Mouse (Mus musculus): ENCODE data around the gene Neurl3. TPM values are rescaled to one million over a fixed set of nuclear protein-coding genes. Genes with fewer than 3 reads are reported as not detected.

The Neurl3 gene
- polyA plus RNA-seq, 1 experiment, result 62.7 TPM

- Histone ChIP-seq H3K4me3 (replicated peaks; ENCODE audit: control insufficient read depth, low read depth, low read length) (no peak overlapping the region), H3K4me1 (ENCODE audit: control insufficient read depth, insufficient read depth, low read length) (no peaks in the 10 kb centered on the region), H3K27ac (ENCODE audit: control insufficient read depth, insufficient read depth, low read depth, low read length, poor library complexity) (no peak overlapping the region)
- 71% methylated on average over 6 of the region's 6 CpGs for WGBS
- TF ChIP-seq POLR2A (IDR thresholded peaks at IDR 0.05; ENCODE audit: borderline replicate concordance, control insufficient read depth, low read depth, low read length) (no peak), CTCF (IDR thresholded peaks at IDR 0.05; ENCODE audit: control insufficient read depth, insufficient read depth, low read length) (no peak)
These were observed 27.8 kb downstream of the Neurl3 start for GRCm38 (mm10) chr1:36246688-36247087.

GRCm38 (mm10) chr1:36244828-36245215 is 29.7 kb downstream of the Neurl3 start:
- H3K27ac ChIP-seq (ENCODE audit: control insufficient read depth, insufficient read depth, low read depth, low read length, poor library complexity), result no peak overlapping the region
- TF ChIP-seq CTCF (IDR thresholded peaks at IDR 0.05; ENCODE audit: control insufficient read depth, insufficient read depth, low read length) (no peak), POLR2A (IDR thresholded peaks at IDR 0.05; ENCODE audit: borderline replicate concordance, control insufficient read depth, low read depth, low read length) (no peak)
- no peak overlapping the region for H3K4me3 ChIP-seq (replicated peaks; ENCODE audit: control insufficient read depth, low read depth, low read length)
- 88% methylated on average over 4 of the region's 4 CpGs for WGBS
- no peaks in the 10 kb centered on the region; the same call in 1 of the 2 replicates for H3K4me1 ChIP-seq (ENCODE audit: control insufficient read depth, insufficient read depth, low read length)

- Histone ChIP-seq H3K4me1 (ENCODE audit: control insufficient read depth, insufficient read depth, low read length) (peaks cover 1% of the 10 kb centered on the region; the same call in 1 of the 2 replicates), H3K27ac (ENCODE audit: control insufficient read depth, insufficient read depth, low read depth, low read length, poor library complexity) (peak within 1 kb of the TSS; percentile 86), H3K4me3 (replicated peaks; ENCODE audit: control insufficient read depth, low read depth, low read length) (peak within 1 kb of the TSS; percentile 92)
- under 1% methylated on average over 49 of the region's 49 CpGs for WGBS
- TF ChIP-seq POLR2A (IDR thresholded peaks at IDR 0.05; ENCODE audit: borderline replicate concordance, control insufficient read depth, low read depth, low read length) (peak; percentile 68; the same call in 1 of the 2 replicates), CTCF (IDR thresholded peaks at IDR 0.05; ENCODE audit: control insufficient read depth, insufficient read depth, low read length) (no peak)
These were observed 30.2 kb downstream of the Neurl3 start, which contains the start of gene Uggt1 for GRCm38 (mm10) chr1:36244058-36244827. Gene Uggt1 (minus strand): TSS chr1:36244720.

GRCm38 (mm10) chr1:36243447-36244057 is 30.9 kb downstream of the Neurl3 start:
- Histone ChIP-seq H3K4me1 (ENCODE audit: control insufficient read depth, insufficient read depth, low read length) (peaks cover 2% of the 10 kb centered on the region; the same call in 1 of the 2 replicates), H3K27ac (ENCODE audit: control insufficient read depth, insufficient read depth, low read depth, low read length, poor library complexity) (peak overlapping the region; percentile 86), H3K4me3 (replicated peaks; ENCODE audit: control insufficient read depth, low read depth, low read length) (peak overlapping the region; percentile 92)
- 2% methylated on average over 21 of the region's 21 CpGs for WGBS
- TF ChIP-seq POLR2A (IDR thresholded peaks at IDR 0.05; ENCODE audit: borderline replicate concordance, control insufficient read depth, low read depth, low read length), result no peak
- TF ChIP-seq CTCF (IDR thresholded peaks at IDR 0.05; ENCODE audit: control insufficient read depth, insufficient read depth, low read length), result no peak

GRCm38 (mm10) chr1:36241903-36242429 is 32.5 kb downstream of the Neurl3 start:
- Histone ChIP-seq H3K27ac (ENCODE audit: control insufficient read depth, insufficient read depth, low read depth, low read length, poor library complexity) (no peak overlapping the region), H3K4me3 (replicated peaks; ENCODE audit: control insufficient read depth, low read depth, low read length) (no peak overlapping the region), H3K4me1 (ENCODE audit: control insufficient read depth, insufficient read depth, low read length) (peaks cover 2% of the 10 kb centered on the region; the same call in 1 of the 2 replicates)
- TF ChIP-seq POLR2A (IDR thresholded peaks at IDR 0.05; ENCODE audit: borderline replicate concordance, control insufficient read depth, low read depth, low read length) (no peak), CTCF (IDR thresholded peaks at IDR 0.05; ENCODE audit: control insufficient read depth, insufficient read depth, low read length) (no peak)
- 77% methylated on average over 15 of the region's 15 CpGs for WGBS

GRCm38 (mm10) chr1:36240176-36240575 is 34.3 kb downstream of the Neurl3 start:
- peaks cover 2% of the 10 kb centered on the region; the same call in 1 of the 2 replicates for H3K4me1 ChIP-seq (ENCODE audit: control insufficient read depth, insufficient read depth, low read length)
- no peak for TF ChIP-seq CTCF (IDR thresholded peaks at IDR 0.05; ENCODE audit: control insufficient read depth, insufficient read depth, low read length)
- TF ChIP-seq POLR2A (IDR thresholded peaks at IDR 0.05; ENCODE audit: borderline replicate concordance, control insufficient read depth, low read depth, low read length), result no peak
- 73% methylated on average over 6 of the region's 6 CpGs for WGBS

GRCm38 (mm10) chr1:36239396-36239795 is 35.1 kb downstream of the Neurl3 start:
- Histone ChIP-seq H3K27ac (ENCODE audit: control insufficient read depth, insufficient read depth, low read depth, low read length, poor library complexity) (no peak overlapping the region), H3K4me1 (ENCODE audit: control insufficient read depth, insufficient read depth, low read length) (peaks cover 5% of the 10 kb centered on the region; the same call in 1 of the 2 replicates), H3K4me3 (replicated peaks; ENCODE audit: control insufficient read depth, low read depth, low read length) (no peak overlapping the region)
- no peak for TF ChIP-seq POLR2A (IDR thresholded peaks at IDR 0.05; ENCODE audit: borderline replicate concordance, control insufficient read depth, low read depth, low read length)
- TF ChIP-seq CTCF (IDR thresholded peaks at IDR 0.05; ENCODE audit: control insufficient read depth, insufficient read depth, low read length), result no peak
- 64% methylated on average over 10 of the region's 10 CpGs for WGBS

More at GRCm38 (mm10) chr1:36240176-36240575, 34.3 kb downstream of the Neurl3 start:
- no peak overlapping the region for H3K27ac ChIP-seq (ENCODE audit: control insufficient read depth, insufficient read depth, low read depth, low read length, poor library complexity)
- H3K4me3 ChIP-seq (replicated peaks; ENCODE audit: control insufficient read depth, low read depth, low read length), result no peak overlapping the region

- H3K4me3 ChIP-seq (replicated peaks; ENCODE audit: control insufficient read depth, low read depth, low read length), result no peak overlapping the region
- WGBS, result 35% methylated on average over 2 of the region's 2 CpGs
- peaks cover 9% of the 10 kb centered on the region for H3K4me1 ChIP-seq (ENCODE audit: control insufficient read depth, insufficient read depth, low read length)
- no peak for TF ChIP-seq CTCF (IDR thresholded peaks at IDR 0.05; ENCODE audit: control insufficient read depth, insufficient read depth, low read length)
- TF ChIP-seq POLR2A (IDR thresholded peaks at IDR 0.05; ENCODE audit: borderline replicate concordance, control insufficient read depth, low read depth, low read length), result no peak
- no peak overlapping the region for H3K27ac ChIP-seq (ENCODE audit: control insufficient read depth, insufficient read depth, low read depth, low read length, poor library complexity)
These were observed 38.6 kb downstream of the Neurl3 start for GRCm38 (mm10) chr1:36235855-36236254.

All from bone marrow, adult 2 months (tissue).